Mouse (Mus musculus) heart, adult 9 months (tissue): ENCODE data around the gene Ccdc63.
"Not testable (repeated sequence)": the region's sequence is repeated elsewhere in the genome, so short reads cannot be mapped to it uniquely, and the experiment has no call there.

Experiments used
- DNase-seq, 2 experiments: peaks; one replicate each; pipeline ENCODE4 v3.0.0; 2022; ENCODE audit warnings: low spot score in 2 of 2

Ccdc63 gene

DNA sequence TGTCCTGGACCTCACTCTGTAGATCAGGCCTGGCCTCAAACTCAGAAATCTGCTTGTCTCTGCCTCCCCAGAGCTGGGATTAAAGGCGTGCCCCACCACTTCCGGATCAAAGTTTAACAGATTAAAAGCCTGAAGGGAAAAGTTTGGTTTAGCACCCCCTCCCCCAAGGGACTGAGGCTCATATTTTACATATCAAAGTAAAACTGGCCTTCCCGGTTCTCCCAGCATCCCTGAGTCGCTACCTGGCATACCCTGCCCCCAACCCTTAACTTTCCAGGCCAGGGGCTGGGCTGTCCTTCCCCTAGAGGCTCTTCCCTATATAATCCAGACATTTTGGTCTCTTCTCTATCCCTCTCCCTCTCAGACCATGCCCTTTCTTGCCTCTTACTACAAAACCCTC is 8.6 kb upstream of the Ccdc63 start:
- no peak for DNase-seq

DNA sequence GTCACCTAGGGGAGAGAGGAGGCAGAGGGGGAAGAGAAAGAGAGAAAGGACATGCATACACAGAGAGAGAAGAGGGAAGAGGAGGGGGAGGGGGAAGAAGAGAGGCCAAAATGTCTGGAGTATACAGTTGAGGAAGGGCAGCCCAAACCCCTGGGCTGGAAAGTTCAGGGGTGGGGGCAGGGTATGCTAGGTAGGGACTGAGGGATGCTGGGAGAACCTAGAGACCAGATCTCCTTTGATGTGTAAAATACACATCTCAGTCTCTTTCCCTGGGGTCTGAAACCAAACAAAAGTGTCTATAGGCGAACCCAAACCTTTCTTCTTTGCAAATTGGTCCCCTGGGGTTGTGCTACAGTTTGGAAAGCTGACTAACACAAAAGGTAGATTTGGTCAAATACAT is 7.5 kb upstream of the Ccdc63 start:
- no peak for DNase-seq

DNA sequence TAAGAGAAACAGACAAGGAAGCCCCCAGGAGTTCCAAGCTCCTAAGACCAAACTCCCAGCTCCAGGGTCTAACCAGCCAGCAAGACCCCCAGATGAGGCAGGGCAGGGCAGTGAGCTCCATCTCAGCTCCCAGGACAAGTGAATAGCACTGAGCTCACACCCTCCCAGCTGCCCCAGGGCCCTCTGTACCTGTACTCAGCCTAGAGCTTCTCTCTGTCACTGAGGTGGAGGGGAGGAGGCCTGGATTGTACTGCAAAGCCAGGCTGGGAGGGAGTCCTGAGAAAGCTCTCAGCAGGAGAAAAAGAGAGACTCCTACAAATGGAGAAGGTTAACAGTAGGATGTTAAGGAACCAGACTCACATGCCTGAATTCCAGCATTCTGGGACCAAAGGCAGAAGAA is 6.0 kb upstream of the Ccdc63 start:
- no peak for DNase-seq

DNA sequence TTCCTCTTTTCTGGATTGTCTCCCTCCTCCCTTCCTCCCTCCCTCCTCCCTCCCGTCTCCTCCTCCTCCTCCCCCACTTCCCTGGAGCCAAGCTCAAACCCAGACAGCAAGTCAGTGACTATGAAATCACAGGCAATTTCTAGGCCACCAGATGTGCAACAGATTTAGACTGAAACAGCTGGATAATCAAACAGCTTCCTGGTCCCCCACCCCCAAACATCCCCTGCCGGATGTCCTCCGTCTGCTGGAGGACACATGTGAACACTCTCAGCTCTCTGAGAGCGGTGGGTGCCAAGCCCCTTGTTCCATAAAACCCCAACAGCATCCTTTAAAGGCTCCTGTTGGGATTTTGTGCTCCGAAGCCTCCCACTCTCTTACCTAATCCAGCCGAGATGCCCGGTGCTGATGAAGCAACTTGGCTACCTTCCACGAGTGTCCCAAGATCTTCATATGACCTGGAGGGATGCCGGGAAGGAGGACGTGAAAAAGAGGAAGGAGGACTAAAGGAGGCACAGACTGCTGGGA is 5.5 kb upstream of the Ccdc63 start:
- peak; percentile 86 to 88 for DNase-seq

DNA sequence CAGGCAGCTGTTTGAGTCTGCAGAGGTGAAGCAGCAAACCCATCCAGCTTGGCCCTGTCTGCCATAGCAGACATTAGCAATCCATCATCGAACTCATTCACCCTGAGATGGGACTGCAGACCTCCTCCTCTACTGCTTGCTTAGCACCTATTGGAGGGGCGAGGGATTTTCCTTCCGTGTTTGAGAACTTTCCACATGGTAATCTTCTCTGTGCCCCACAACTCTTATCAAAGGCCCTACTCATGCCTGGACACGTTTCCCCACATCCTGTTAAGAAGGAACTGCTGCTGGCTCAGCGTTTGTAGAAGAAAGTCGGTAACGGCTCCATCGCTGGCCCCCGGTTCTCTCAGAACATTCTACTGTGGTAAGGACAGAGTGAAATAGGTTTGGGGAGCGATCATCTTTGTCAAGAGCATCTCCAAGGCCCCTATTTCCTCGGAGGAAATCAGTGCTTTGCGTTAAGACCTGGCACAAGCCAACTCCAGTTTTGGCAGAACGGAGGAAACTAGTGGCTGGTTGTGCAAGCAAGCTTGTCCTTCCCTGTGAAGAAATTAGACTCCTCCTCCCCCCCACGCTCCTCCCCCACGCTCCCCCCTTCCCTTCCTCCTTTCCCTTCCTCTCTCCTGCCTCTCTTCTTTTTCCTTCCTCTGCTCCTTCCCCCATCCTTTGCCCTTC is 4.9 kb upstream of the Ccdc63 start:
- DNase-seq = peak; percentile 64 to 80

DNA sequence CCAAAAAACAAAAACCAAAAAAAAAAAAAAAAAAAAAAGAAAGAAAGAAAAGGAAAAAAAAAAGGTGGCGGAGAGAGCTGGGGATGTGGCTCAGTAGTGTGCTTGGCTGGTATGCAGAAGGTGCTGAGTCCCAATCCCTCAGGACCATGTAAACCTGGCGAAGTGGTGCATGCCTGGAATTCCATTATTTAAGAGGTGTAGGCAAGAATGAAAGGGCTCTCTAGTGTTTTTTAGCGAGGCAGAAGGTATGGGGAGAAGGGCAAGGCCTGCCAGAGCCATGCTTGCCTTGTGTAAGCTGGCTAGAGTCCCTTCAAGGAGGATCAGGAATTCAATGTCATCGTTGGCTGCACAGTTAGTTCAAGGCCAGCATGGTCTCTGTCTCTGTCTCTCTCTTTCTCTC is 4.2 kb upstream of the Ccdc63 start:
- no peak for DNase-seq

DNA sequence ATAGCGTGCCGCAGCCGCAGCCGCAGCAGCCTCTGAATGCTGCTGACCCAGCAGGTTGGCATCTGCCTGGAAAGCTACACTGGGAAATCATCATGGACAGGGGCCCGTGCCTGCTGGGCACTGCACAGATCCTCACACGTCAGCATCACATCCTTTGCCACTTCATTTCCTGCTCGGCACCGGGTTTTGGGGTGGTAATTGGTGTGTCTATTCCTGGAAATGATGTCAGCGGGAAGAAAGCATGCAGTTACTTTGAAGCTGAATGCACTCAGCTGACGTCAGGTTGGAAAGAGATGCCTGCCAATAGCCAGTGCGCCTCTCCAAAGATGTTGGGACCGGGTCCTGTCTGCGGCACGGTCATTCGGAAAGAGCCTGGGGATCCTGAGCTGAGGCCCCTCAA is 2.9 kb upstream of the Ccdc63 start:
- peak; percentile 76 to 82 for DNase-seq

DNA sequence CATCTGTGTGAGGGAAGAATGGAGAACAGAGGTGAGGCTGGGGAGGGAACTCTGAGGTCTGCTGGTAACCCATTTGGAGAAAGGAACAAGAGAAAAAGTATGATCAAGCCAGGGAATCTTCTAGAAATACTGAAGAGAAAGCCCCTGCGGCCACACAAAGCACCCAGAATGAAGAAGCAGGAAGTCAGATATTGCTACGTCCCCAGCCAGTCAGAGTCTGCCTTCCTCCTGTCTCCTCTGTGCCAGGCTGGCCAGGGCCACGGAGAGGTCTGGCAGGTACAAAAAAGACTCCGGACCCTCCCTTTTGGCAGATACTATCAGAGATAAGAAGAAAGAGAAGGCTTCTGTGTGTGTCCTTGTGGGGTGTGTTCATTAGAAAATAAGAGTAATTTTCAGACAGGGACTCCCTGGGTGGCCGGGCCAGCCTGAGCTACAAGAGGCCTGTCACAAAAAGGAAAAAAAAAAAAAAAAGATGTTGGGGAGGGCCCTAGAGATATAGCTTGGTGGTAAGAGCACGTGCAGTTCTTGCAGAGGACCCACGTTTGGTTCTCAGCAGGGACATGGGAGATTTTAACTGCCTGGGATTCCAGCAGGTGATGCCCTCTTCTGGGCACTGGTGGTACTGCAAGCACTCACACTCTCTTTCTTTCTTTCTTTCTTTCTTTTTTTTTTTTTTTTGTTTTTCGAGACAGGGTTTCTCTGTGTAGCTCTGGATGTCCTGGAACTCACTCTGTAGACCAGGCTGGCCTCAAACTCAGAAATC is 1.8 kb upstream of the Ccdc63 start:
- no peak for DNase-seq

DNA sequence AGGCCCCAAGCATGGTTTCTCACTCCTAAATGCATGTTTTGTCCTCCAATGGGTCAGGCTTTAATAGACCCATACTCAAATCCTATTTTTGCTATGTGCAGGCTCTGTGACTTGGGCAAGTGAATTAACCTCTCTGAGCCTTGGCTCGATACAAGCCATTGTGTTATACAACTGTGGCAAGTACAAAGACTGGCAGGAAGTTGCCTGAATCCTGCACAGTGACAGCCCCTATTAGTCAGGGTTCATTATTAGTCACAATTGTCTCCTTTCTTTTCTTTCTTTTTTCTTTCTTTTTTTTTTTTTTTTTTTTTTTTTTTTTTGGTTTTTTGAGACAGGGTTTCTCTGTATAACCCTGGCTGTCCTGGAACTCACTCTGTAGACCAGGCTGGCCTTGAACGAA is 852 bp downstream of the Ccdc63 start:
- not testable (repeated sequence) for DNase-seq

DNA sequence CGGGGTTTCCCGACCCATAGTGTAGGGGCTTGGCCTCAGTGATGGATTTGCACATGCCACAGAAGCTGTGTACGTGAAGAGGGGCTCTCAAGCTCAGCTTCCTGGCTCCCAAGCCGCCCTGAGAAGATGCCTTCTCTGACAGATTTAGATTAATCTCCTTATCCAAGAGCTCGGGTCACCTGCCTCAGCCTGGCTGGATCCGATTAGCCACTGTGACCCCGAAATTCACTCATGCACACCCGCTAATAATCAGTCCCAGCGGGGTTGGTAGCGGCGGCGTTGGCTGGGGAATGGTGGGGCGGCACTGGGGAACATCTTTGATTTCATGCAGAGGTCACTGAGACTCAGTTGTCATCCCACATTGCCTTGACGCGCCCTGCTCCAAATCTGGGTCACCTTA is 1.8 kb downstream of the Ccdc63 start:
- no peak for DNase-seq

DNA sequence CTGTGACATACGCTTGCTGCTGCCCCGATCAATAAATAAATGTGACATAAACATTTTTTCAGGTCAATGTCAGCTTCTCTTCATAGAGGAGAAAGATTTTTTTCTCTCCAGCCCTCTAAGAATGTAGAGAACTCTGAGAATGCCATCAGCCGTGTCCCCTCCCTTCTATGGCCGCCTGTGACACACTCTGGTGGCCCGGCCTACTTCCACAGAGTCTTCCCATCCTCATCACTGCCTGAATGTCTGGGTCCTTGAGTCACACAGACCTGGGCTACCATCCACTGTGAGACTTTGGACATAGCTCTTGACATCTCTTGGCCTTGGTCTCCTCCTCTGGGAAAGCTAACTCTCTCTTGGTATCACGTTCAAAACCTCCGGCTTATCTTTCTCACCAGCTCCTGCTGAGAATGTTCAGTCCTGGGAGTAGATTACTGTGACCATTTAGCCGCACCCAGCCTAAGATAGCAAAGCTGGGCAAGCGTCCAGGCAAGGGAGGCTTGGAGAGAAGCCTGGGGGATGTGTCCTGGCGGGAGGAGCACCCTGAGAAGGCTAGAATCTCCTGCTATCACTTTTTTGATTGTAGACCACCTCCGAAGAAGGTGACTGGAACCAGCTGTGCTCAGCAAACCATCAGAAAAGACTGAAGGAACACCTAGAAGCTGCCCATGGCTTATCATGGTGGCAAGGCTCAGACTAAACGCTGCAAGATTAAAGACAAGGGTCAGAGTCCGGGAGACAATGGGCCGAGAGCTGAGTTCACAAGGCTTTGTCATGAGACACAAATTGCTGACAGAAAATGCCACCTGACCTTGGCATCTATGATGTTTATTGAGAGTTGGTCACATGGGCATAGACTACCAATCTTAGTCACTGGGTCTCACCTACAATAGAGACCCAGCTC is 3.9 kb downstream of the Ccdc63 start:
- DNase-seq = peak; percentile 69 to 78

DNA sequence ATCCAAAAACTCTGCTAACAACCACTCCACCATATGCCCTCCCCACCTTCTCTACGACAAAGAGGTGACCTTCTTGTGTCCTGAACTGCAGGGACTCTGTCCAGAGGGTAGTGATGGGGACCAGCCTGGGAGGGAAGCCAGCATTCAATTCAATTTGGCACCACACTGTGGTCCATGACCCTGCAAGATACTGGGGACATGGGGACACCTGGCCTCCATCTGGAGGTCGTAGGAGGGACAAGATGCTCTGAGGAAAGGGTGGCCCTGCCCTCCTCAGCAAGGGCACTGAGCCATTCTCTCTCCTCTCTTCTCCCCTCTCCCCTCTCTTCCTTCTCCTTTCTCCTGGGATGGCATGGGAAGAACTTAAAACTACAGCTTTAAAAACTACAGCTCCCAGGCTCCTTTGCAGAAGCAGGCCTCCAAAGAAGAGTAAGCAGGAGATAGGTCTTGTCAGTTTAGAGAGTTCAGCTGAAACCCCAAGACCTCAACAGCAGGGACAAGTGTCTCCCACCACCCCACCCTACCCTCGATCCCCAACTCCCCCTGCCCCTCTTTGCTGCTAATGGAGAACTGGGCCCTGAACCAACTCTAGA is 5.2 kb downstream of the Ccdc63 start:
- DNase-seq = no peak

DNA sequence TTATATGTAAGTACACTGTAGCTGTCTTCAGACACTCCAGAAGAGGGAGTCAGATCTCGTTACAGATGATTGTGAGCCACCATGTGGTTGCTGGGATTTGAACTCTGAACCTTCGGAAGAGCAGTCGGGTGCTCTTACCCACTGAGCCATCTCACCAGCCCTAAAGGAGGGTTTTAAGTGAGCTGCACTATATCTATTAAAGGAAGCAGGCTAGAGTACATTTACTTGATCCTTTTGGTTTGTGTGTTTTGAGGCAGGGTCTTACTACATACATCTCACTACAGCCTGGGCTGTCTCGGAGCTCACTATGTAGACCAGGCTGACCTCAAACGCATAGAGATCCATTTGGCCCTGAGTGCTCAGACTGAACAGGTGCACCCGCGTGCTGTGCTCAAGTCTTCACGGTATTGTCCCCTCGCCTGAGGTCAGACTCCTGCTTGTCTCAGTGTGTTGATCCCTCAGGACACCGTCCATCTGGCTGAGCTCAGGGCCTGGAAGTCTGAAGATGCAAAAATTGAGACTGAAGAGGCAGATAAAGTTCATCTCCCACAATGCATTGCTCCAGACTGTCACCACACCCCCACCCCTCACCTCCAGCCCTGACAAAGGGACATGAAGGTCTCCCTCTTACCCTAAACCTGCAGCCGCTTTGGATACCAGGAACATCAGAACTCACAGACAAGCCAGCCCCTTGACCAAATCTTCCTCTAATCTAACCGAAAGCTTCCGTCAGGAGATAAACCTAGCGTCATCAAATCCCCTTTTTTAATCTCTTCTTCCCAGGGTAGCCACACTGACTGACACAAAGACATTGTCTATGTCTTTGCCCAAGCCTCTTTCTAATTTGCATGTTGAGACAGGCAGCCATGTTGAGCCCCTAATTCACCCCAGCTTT is 6.0 kb downstream of the Ccdc63 start:
- DNase-seq = no peak

DNA sequence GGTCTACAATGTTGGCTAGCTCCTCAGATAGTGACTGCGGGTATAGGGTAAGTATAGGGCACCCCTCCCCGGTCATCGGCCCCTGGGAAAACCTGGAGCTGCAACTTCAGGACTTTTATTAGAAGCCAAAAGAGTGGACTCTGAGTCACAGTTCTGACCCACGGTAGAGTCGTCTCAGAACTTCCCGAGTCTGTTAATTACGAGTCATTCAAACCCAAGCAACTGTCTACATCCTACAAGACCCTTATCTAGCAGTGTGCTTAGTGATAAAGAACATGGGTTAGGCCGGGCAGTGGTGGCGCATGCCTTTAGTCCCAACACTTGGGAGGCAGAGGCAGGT is 7.6 kb downstream of the Ccdc63 start:
- no peak for DNase-seq

DNA sequence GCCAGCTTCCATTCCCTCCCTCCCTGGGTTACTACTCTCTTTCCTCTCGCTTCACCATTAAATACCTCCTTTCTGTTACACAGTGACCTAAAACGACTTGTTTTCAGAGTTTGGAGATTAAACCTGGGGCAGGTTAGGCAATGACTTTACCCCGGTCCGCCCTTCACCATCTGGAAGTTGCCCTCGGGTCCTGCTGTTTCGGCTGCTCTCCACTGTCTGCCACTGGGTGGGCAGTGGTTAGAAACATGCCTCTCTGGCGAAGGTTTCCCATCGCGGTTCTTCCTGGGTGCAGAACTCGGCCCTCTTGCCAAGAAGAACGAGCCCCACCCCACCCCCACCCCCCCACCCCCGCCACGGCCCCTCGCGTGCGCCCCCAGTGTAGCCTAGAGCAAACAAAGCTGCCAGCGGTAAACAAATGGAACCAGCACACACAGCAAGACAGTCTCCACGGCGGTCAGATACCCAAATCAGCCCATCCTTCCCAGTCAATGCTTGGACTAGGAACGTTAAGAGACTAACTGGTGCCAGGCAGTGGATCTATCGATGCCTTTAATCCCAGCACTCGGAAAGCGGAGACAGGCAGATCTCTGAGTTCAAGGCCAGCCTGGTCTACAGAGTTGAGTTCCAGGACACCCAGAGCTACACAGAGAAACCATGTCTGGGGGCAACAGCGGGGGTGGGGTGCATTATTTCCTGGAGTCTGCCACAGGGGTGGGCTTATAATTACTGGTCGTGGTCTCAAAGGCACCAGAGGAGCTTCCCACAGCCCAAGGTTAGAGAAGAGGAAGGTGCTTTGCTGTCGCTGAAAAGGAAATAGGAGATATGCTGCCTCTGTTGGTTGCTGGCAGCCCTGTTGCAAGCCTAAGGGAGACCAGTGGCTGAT is 8.2 kb downstream of the Ccdc63 start:
- DNase-seq = no peak

DNA sequence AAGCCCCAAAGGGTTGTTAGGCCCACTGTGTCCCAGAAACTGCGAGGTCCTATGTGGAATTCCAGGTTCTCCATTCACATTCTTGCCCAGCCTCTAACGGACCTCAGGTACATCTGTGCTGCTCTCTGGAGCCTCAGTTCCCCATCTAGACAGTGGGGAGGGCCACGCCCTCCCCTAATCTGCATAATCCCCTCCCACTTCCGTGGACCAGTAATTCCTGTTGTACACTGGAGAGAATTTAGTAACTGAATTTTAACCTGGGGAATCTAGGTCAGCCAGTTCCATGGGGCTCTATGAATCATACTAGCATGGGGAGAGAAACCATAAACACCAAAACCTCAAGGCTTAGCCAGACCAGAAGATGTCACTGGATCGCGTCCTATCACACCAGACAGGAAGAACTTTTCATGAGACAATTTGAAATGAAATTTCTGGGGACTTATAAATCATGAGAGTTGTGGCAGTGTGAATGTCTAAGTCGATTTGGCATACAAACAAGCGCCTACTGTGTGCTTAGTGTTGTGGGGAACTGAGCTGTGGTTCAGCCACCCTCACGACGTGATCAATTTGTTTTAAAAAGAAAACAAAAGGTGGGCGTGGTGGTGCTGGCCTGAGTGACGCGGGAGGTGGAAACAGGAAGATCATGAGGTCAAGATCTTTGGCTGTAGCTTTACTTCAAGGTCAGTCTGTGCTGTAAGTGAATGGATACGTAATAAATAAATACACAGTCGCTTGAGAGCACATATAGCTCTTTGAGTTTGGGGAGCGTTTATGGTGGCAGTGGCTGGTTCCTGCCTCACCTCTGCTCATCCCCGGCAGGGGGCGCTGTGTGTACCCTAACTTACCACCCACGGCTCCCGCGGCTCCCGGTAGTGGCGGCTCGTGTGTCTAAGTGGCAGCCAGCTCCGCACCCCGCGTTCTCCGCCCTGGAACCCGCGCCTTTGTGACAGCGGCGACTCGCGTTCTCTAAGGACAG is 9.3 kb downstream of the Ccdc63 start:
- DNase-seq = peak; percentile 72 to 85

DNA sequence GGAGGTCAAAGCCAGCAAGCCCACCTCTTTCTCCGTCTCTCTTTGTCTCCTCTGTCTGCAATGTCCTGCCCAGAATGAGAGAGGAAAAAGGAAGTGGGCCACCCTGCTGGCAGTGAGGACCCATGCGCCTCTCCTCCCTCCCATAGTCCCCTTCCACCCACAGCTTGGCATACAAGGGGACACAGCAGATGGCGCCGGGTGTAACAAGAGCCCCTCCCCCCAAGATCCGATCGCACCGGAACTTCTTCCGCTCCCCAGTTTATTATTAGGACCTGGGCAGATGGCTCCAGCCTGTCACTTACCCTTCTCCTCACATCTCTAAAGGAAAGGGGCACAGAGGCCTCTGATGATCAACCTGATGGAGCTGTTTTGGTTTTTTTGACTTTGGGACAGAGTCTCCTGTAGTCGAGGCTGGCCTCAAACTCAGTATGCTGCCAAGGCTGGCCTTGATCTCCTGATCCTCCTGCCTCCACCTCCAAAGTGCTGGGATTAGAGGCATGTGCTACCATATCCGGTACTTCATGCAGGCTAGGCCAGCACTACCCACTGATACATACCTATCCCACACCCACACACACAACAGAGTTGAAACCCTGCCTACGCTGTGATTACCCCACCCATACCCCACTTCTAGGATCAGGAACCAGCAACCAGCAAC is 10.2 kb downstream of the Ccdc63 start:
- DNase-seq = no peak

DNA sequence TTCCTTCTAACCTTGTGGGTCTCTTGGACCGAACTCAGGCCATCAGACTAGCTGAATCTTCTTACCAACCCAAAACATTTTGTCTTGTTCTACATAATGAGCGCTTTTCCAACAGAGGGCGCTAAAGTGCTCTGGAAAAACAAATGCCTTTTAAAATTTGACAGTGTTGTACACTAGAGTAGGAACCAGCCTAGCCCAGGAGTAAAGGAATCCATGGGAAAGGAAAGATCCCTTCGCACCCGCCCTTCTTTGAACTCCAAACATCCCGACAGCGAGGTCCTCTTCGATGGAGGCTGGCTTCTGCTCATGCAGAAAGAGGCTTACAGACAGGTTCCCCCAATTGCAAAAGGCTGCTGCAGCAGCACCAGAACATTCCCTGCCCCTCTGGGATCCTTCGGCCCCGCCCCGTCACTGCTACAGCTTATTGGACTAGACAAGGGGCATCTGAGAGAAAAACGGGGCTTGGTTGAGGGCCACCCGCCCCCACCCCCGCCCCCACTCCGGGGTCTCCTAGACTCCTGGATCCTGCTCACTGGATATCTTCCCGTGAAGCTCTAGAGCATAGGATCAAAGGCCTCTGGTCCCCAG is 11.5 kb downstream of the Ccdc63 start:
- DNase-seq = peak in 1 of 2 experiments; percentile 78
